Mouse (Mus musculus) gastrocnemius, adult 2 months (tissue): Measurements from ENCODE around the gene Mdk. TPM values are rescaled to one million over a fixed set of nuclear protein-coding genes. Genes with fewer than 3 reads are reported as not detected.

ENCODE experiments used
- DNase-seq: peaks from one replicate; pipeline ENCODE4 v3.0.0; 2022
- H3K27ac ChIP-seq: fragments of 200-600 bp; 2 replicates; pipeline ENCODE4 v1.8.1; 2022; ENCODE audit warnings: mild to moderate bottlenecking
- H3K4me3 ChIP-seq: fragments of 200-600 bp; 2 replicates; pipeline ENCODE4 v1.8.1; 2022; ENCODE audit warnings: mild to moderate bottlenecking, moderate library complexity
- CTCF ChIP-seq: fragments of 200-600 bp; IDR thresholded peaks from 2 replicates; pipeline ENCODE4 v1.8.1; 2022; ENCODE audit warnings: antibody characterized with exemption, mild to moderate bottlenecking, moderate library complexity
- intact Hi-C: fragments of 180-260 bp; cut with DNase I; formaldehyde crosslinking; loops from one replicate; pipeline ENCODE4 v1.15.1; 2025
- long read RNA-seq, 2 experiments: library from polyadenylated mRNA; stranded (forward); transcript quantifications; one replicate each; pipeline ENCODE4 v2.0.0; 2021
- total RNA-seq, 2 experiments: library from RNA; stranded (reverse); gene quantifications; 2 replicates each; pipeline ENCODE4 v1.2.3; 2021

Gene Mdk
- under 1 TPM; 0.51 to 0.92 TPM for total RNA-seq
- long read RNA-seq, experiment 1, partial matches to known transcripts: 1 of 1 reads
- long read RNA-seq, experiment 1, other reads (novel, unspliced or antisense): 0 of 1 reads
- long read RNA-seq, experiment 2: 0 reads

DNA sequence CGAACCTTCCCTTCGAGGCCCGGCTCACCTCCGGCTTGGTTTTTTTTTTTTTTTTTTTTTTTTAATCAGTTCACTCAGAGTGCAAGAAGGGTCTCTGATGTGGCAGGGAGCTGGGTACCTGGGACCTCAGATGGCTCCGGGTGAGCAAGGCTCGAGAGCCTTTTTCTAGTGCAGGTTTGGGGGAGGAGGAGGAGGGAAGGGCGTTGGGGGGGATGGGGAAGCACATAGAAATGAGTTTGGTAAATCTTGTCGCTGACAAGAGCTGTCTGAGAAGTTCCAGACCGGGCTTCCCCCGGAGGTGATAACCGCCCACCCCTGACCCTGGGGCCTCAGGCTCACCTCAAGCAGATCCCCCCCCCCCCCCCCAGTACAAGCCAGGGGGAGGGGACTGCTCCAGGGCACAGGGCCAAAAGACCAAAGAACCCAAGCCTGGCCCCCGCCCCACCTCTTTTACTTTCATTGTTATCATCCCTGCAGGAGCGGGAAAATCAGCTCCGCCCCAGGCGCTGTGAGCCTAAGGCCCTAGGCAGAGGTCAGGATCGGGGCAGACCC, at the start of gene Mdk:
Gene Mdk, minus strand, starts transcription at position 138 of the 552 bp plus-strand sequence.
- intact Hi-C loops: no loop called here
- TF ChIP-seq CTCF: no peak
- no peak for DNase-seq
- Histone ChIP-seq H3K4me3 (peak within 1 kb of the TSS; percentile 60), H3K27ac (no peak within 1 kb of the TSS)

DNA sequence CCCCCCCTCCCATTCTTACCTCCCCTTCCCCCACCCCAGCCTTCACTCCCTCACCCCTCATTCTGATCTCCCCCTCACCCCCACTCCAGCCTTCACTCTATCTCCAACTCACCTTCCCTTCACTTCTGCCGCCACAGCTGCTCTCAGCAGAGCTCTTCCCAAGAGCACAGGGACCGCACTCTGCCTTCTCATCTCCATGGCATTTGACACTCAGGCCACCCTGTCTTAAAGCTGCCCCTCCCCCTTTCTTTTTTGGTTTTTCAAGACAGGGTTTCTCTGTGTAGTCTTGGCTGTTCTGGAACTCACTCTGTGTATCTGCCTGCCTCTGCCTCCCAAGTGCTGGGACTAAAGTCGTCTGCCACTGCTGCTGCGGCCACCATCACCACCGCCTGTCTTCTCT, 48.7 kb upstream of the Mdk start:
- intact Hi-C loops: loop anchor here (10.0 kb wide), 1 partner anchor 204 kb away; no protein-coding TSS in a partner anchor
- DNase-seq: no peak
- H3K4me3 ChIP-seq: no peak overlapping the region
- H3K27ac ChIP-seq: no peak overlapping the region
- no peak for TF ChIP-seq CTCF

DNA sequence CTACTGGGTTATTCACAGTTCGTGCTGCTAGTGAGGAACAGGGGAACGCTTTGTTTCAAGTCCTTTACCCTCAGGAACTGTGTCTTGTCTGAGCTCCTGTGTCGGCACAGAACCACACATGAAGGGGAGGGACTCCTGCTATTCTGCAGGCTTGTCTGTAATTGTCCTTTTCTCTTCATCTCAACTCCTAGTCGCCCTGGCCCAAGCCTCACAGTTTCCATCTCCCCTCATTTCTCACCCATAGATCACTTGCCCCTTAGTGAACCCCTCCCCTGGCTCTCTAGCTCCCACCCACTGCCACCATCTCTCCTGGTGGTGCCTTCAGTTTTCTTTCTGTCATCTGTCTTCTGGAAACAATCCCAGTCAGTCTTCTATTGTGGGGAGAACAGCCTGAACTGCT, 48.1 kb upstream of the Mdk start:
- no peak for DNase-seq
- Histone ChIP-seq H3K4me3 (no peak overlapping the region), H3K27ac (no peak overlapping the region)
- TF ChIP-seq CTCF: no peak
- intact Hi-C loops: loop anchor here (10.0 kb wide), 1 partner anchor 205 kb away; no protein-coding TSS in a partner anchor

DNA sequence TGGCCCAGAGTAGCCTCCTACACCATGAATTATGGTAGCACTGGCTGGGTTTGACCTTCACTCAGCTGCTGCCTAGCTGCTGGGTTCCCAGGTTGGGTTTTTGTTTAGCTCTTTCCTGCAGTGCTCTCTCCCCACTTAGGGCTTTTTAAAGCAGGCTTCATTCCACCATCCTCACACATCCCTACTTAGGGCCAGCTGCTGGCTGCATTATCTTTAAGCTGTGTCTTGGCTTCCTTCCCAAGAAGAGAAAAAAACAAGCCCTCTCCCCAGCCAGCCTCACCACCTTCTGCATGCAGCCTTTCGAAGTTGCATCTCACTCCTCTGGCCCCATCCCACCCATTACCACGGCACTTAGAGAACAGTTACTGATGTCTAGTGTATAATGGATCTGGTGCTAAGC, 46.5 kb upstream of the Mdk start:
- intact Hi-C loops: no loop called here
- no peak for DNase-seq
- no peak for TF ChIP-seq CTCF
- no peak overlapping the region for H3K27ac ChIP-seq
- H3K4me3 ChIP-seq: no peak overlapping the region

DNA sequence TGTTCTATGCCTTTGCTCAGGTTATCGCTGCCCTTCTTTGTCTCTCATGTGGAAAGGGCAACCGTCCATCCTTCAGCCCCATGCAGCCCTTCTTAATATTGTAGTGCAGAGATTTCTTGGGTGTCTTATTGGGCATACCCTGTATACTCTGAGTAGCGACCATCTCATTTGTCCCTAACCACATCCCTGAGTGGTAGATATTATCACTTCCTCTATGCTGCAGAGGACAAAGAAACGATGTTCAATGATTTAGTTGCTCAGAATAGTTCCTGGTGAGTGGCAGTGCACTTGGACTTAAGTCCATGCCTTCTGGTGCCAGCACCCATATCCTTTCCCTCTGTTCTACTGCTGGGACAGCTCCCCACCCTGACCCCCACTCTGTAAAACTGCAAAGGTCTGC, 45.9 kb upstream of the Mdk start:
- DNase-seq: no peak
- intact Hi-C loops: no loop called here
- H3K4me3 ChIP-seq: no peak overlapping the region
- no peak overlapping the region for H3K27ac ChIP-seq
- no peak for TF ChIP-seq CTCF

GRCm38 (mm10) chr2:91975581-91976541, 43.8 kb upstream of the Mdk start, which contains the start of gene Dgkz:
Gene Dgkz, minus strand, starts transcription at chr2:91975864.
- intact Hi-C loops: no loop called here
- Histone ChIP-seq H3K27ac (no peak within 1 kb of the TSS), H3K4me3 (peak within 1 kb of the TSS; percentile 66)
- DNase-seq: peak; percentile 43
- TF ChIP-seq CTCF: no peak

DNA sequence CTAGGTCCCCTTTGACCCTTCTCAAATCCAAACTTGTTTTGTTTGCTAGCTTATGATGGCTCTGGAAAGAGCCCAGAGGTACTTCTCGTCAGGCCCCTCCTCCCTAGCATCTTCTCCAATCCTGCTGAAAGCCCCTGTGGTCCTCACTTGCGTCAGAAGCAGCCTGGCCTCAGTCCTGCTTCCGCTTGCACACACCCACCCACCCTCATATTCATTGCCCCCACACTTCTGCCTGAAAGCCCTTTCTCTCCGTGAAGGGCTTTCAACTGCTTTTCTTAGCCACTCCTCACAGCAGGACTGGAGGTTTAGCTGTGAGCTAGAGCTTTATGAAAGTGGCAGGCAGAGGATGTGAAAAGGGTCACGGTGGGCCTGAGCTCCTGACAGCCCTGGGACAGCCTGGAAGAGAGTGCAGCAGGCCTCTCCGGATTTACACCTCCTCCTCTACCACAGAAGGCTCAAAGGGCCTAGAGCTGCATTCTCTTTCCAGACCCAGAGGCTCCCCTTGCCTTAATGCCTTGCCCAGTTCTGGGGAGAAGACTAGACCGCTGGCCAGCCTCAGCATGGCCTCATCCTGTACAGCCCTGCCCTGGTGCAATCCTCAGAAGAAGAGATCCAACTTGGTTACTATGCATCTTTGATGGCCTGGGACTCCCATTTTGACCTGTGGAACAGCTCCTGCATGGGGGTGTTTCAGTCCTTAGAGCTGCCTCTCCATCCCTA, 41.5 kb upstream of the Mdk start:
- no peak overlapping the region for H3K27ac ChIP-seq
- no peak for DNase-seq
- no peak overlapping the region for H3K4me3 ChIP-seq
- intact Hi-C loops: no loop called here
- TF ChIP-seq CTCF: no peak

- Histone ChIP-seq H3K4me3 (no peak overlapping the region), H3K27ac (peak overlapping the region; percentile 94)
- DNase-seq: no peak
- TF ChIP-seq CTCF: no peak
- intact Hi-C loops: no loop called here
Observed at GRCm38 (mm10) chr2:91972121-91972566, 40.0 kb upstream of the Mdk start.

DNA sequence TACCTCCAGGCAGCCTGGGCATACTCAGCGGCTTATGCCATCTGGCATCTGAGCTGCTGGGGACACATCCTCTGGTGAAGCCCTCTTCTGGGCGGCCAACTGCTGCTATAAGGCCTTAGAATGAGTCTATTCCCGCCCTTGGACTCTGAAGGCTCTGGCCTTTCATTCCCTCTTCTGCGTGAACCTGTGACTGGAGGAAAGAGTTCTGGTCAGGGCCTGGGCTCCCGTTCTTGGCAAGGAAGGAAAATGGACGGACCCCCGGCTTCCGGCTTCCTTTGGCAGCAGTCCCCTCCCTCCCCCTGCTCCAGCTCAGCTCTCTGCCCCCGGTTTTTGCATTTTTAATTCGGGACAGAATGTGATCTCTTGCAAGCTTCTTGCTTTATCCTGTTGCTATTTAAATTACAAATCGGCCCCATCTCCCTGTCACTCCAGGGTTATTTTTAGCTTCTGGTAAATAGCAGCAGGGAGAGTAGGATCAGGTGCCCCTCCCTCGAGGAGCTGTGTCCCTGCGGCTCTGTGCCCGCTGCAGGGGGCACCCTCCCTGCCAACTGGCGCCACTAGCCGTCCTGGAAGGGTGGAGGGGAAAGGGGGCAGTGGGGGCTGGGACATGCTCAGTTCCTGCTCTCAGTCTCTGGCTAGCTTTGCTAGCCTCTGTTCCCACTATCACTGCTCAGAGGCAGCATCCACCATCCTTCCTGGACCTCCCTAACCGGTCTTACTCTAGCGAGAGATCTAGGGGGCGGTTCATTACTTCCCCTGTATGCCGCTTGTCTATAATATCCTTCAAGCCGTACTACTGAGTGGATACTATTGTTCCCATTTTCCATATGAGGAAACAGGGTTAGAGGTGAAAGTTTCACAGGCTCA, 39.4 kb upstream of the Mdk start:
- intact Hi-C loops: no loop called here
- DNase-seq: peak; percentile 88
- TF ChIP-seq CTCF: no peak
- Histone ChIP-seq H3K27ac (peak overlapping the region; percentile 94), H3K4me3 (peak overlapping the region; percentile 57)

DNA sequence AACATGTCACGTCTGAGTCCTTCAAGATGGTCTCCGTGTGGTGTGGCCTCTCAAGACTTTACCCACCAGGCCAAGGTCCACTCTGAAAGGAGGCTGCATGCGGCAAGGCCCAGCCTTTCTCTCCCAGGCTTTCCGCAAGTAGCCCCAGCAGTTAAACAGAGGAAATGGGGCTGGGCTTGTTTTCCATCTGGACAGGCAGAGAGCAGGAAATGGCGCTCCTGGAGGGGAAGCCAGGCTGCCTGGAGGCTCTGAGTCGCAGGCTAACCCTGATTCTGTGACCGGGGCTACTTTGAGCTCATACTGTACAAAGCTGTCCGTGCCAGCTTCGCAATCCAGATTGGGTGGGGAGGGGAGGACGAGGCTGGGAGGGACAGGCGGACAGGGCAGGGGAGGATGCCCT, 35.9 kb upstream of the Mdk start:
- H3K27ac ChIP-seq: peak overlapping the region; percentile 85
- peak; percentile 54 for DNase-seq

GRCm38 (mm10) chr2:91966367-91966766, 34.3 kb upstream of the Mdk start:
- H3K4me3 ChIP-seq: no peak overlapping the region
- DNase-seq: no peak
- intact Hi-C loops: no loop called here
- peak overlapping the region; percentile 65 for H3K27ac ChIP-seq
- TF ChIP-seq CTCF: no peak

More for the DNA sequence above, 35.9 kb upstream of the Mdk start:
- TF ChIP-seq CTCF: no peak
- intact Hi-C loops: no loop called here
- no peak overlapping the region for H3K4me3 ChIP-seq

GRCm38 (mm10) chr2:91965417-91965816, 33.3 kb upstream of the Mdk start:
- peak overlapping the region; percentile 89 for H3K27ac ChIP-seq
- peak; percentile 74 for DNase-seq
- intact Hi-C loops: no loop called here
- H3K4me3 ChIP-seq: peak overlapping the region; percentile 92
- TF ChIP-seq CTCF: no peak
